Mouse (Mus musculus) cortical plate, adult 2 months (tissue): ENCODE data around the gene Dcaf11.

ENCODE experiments used
- CTCF ChIP-seq: fragments of 200-500 bp; IDR thresholded peaks from 2 replicates; pipeline ENCODE4 v1.5.1; 2011; ENCODE audit warnings: mild to moderate bottlenecking, control low read depth, low read length; ENCODE audit not compliant: insufficient read depth; ENCODE audit errors: extremely low read depth
- POLR2A ChIP-seq: fragments of 200-500 bp; IDR thresholded peaks from 2 replicates; pipeline ENCODE4 v1.6.1; 2011; ENCODE audit warnings: mild to moderate bottlenecking, low read length, control low read depth; ENCODE audit not compliant: insufficient read depth; ENCODE audit errors: extremely low read depth

- peak; percentile 51; the same call in 1 of the 2 replicates for TF ChIP-seq POLR2A
- no peak for TF ChIP-seq CTCF
Observed at GRCm38 (mm10) chr14:55511037-55511436, 48.8 kb upstream of the Dcaf11 start.
